Mouse (Mus musculus): ENCODE results near the gene Stx16. TPM values are rescaled to one million over a fixed set of nuclear protein-coding genes. Genes with fewer than 3 reads are reported as not detected.

Stx16 gene
- polyA plus RNA-seq, 1 experiment from 2014 or later, result 8.1 TPM

DNA sequence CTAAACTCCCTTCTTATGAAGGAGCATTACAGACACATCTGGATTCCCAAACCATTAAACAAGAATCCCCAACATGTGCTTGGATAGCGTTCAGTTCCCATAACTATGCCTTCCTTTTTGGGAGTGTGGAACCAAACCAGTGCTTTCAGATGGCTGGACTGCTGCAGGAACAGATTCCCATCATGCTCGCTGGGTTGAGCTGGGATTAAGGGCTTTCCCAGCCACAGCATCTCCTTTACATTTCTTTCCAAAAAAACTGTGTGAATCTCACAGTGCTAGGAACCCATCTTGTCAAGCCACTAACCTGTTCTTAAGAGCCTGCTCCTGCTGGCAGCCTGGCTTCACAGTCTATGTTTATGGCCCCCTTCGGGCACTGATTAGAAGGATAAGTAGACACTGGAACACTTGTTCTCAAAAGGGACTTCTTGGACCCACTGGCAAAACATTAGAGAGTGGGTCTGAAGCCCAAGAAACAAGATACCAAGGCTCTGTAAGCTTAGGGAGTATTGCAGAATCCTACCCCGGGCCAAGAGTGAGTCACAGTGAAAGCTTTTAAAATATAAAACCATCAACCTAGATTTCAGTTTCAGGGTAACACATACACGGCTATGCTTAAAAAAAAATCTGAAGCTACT, 2.8 kb upstream of the Stx16 start:
- Histone ChIP-seq H3K9me3 (ENCODE audit: control insufficient read depth, low read length) (no peaks in the 10 kb centered on the region), H3K4me3 (replicated peaks; ENCODE audit: low read length) (no peak overlapping the region), H3K27me3 (ENCODE audit: control insufficient read depth, insufficient read depth, low read length) (no peaks in the 10 kb centered on the region), H3K4me2 (replicated peaks) (no peak overlapping the region), H3K27ac (no peak overlapping the region; the same call in 1 of the 2 replicates), H3K4me1 (replicated peaks; ENCODE audit: control insufficient read depth, insufficient read depth, low read length) (peaks cover 34% of the 10 kb centered on the region), H3K9ac (no peak overlapping the region), H3K36me3 (replicated peaks; ENCODE audit: control insufficient read depth, insufficient read depth) (no peaks in the 10 kb centered on the region)
- ATAC-seq (ENCODE audit: low FRiP score), result no peak
- 87% methylated on average over 5 of the region's 5 CpGs for WGBS
- no peak for DNase-seq (ENCODE audit: low spot score)

DNA sequence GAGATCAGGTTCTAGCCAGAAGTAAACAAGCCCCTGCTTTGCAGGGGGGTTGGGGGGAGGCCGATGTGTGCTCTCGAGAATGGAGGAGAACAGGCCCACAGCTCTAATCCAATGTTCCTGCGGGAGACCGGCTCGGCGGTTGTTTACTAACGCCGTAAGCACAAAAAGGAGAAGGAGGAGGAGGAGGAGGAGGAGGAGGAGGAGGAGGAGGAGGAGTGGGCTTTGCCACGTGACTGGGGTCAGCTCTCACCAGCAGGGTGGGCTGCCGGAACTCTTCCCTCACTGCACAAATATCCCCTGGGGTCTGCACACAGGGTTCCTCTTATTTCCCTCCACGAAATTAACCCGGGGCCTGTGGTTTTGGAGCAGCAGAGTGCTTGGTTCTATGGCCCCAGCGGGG, 1.5 kb upstream of the Stx16 start:
- Histone ChIP-seq H3K9ac (peak overlapping the region; percentile 81), H3K4me2 (replicated peaks) (peak overlapping the region; percentile 98), H3K9me3 (ENCODE audit: control insufficient read depth, low read length) (no peaks in the 10 kb centered on the region), H3K27me3 (ENCODE audit: control insufficient read depth, insufficient read depth, low read length) (no peaks in the 10 kb centered on the region), H3K36me3 (replicated peaks; ENCODE audit: control insufficient read depth, insufficient read depth) (no peaks in the 10 kb centered on the region), H3K4me1 (replicated peaks; ENCODE audit: control insufficient read depth, insufficient read depth, low read length) (peaks cover 35% of the 10 kb centered on the region), H3K27ac (peak overlapping the region; percentile 88), H3K4me3 (replicated peaks; ENCODE audit: low read length) (peak overlapping the region; percentile 78)
- DNase-seq (ENCODE audit: low spot score) (peak; percentile 42), ATAC-seq (ENCODE audit: low FRiP score) (0 out of 2 replicates have a peak, but pooled peaks have one; percentile 28)
- 3% methylated on average over 11 of the region's 13 CpGs for WGBS

DNA sequence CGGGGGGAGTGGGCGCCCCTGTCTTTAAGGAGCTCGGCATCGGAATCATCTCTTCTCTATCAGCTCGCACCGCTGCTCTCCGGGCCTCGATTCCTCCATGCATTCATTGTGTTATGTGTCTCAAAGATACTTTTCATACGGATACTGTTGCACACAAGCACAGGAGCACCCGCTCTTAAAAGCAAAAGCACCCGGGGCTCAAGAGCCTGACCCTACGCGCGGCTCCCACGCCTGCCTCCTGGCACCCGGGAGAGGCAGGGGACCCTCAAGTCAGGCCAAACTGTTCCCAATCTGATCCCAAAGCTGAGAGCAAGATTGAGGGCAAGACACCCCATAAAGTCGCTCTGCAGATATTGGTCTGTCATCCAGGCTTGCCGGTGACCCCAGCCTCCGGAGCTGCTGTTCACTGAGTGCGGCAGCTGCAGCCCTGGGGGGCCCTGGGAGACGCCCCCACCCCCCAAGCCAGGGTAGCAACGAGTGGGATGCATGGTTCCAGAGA, 987 bp upstream of the Stx16 start:
- H3K27me3 ChIP-seq (ENCODE audit: control insufficient read depth, insufficient read depth, low read length), result no peaks in the 10 kb centered on the region
- H3K4me2 ChIP-seq (replicated peaks), result peak overlapping the region; percentile 98

DNA sequence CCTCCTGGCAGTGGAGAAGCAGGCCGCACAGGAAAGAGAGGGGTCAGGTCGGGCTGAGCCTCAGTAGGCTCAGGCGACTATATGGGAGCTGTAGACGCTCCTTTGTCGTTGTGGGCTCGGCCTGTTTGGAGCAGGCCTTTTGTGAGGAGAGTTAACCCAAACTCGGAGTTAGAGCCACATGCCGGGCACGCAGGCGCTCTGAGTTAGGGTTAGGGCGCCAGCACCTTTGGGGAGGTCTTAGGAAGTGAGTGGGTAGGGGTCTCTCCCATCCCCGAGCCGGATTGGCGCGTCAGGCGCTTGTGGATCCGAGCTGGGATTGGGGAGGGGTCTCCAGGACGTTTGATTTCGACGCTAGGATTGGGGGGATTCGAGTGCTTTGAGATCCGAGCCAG, 321 bp downstream of the Stx16 start:
- peak overlapping the region; percentile 98 for H3K4me2 ChIP-seq (replicated peaks)
- no peaks in the 10 kb centered on the region for H3K27me3 ChIP-seq (ENCODE audit: control insufficient read depth, insufficient read depth, low read length)
- H3K36me3 ChIP-seq (replicated peaks; ENCODE audit: control insufficient read depth, insufficient read depth), result no peaks in the 10 kb centered on the region
- peaks cover 40% of the 10 kb centered on the region for H3K4me1 ChIP-seq (replicated peaks; ENCODE audit: control insufficient read depth, insufficient read depth, low read length)
- WGBS, result 2% methylated on average over 22 of the region's 22 CpGs
- peak overlapping the region; percentile 78 for H3K4me3 ChIP-seq (replicated peaks; ENCODE audit: low read length)
- peak overlapping the region; percentile 88 for H3K27ac ChIP-seq
- H3K9ac ChIP-seq, result peak overlapping the region; percentile 81
- H3K9me3 ChIP-seq (ENCODE audit: control insufficient read depth, low read length), result no peaks in the 10 kb centered on the region
- DNase-seq (ENCODE audit: low spot score), result no peak
- peak; percentile 68 for ATAC-seq (ENCODE audit: low FRiP score)

More for the DNA sequence above, 987 bp upstream of the Stx16 start:
- Histone ChIP-seq H3K9me3 (ENCODE audit: control insufficient read depth, low read length) (no peaks in the 10 kb centered on the region), H3K27ac (peak overlapping the region; percentile 88), H3K9ac (peak overlapping the region; percentile 81), H3K36me3 (replicated peaks; ENCODE audit: control insufficient read depth, insufficient read depth) (no peaks in the 10 kb centered on the region), H3K4me3 (replicated peaks; ENCODE audit: low read length) (peak overlapping the region; percentile 78), H3K4me1 (replicated peaks; ENCODE audit: control insufficient read depth, insufficient read depth, low read length) (peaks cover 35% of the 10 kb centered on the region)
- WGBS, result 2% methylated on average over 22 of the region's 22 CpGs
- ATAC-seq (ENCODE audit: low FRiP score), result 0 out of 2 replicates have a peak, but pooled peaks have one; percentile 4
- DNase-seq (ENCODE audit: low spot score), result peak; percentile 36

DNA sequence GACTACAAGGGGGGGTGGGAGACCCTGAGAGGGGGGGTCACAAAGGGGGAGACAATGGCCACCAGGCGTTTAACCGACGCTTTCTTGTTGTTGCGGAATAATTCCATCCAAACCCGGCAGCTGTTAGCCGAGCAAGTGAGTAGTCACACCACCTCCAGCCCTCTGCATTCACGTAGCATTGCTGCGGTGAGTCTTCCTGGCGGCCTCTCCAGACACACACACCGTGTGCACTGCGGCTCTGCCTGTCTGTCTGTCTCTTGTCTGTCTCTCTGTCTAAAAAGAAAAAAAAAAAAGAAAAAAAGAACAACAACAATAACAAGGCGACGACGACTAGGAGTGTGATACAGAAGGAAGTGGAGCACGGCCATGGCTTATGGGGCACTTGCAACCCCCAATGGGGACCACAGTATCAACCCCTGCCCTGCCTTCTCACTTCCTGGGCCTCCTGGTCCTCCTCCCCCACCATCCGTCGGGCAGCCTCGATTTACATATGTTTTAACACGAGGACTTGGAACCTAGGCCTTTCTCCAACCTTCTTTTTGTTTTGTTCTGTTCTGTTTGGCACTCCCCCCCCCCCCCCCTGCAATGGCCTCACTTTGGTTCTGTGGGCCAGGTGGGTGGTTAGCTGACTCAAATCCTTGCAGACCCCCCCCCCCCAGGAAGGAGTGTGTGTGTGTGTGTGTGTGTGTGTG, 1.0 kb downstream of the Stx16 start:
- DNase-seq (ENCODE audit: low spot score) (no peak), ATAC-seq (ENCODE audit: low FRiP score) (no peak)
- H3K27ac ChIP-seq, result peak overlapping the region; percentile 88
- H3K9me3 ChIP-seq (ENCODE audit: control insufficient read depth, low read length), result no peaks in the 10 kb centered on the region
- no peaks in the 10 kb centered on the region for H3K36me3 ChIP-seq (replicated peaks; ENCODE audit: control insufficient read depth, insufficient read depth)
- H3K4me3 ChIP-seq (replicated peaks; ENCODE audit: low read length), result peak overlapping the region; percentile 78
- WGBS, result under 1% methylated on average over 19 of the region's 19 CpGs
- no peaks in the 10 kb centered on the region for H3K27me3 ChIP-seq (ENCODE audit: control insufficient read depth, insufficient read depth, low read length)
- H3K4me2 ChIP-seq (replicated peaks), result peak overlapping the region; percentile 98
- H3K9ac ChIP-seq, result peak overlapping the region; percentile 81
- peaks cover 40% of the 10 kb centered on the region for H3K4me1 ChIP-seq (replicated peaks; ENCODE audit: control insufficient read depth, insufficient read depth, low read length)

DNA sequence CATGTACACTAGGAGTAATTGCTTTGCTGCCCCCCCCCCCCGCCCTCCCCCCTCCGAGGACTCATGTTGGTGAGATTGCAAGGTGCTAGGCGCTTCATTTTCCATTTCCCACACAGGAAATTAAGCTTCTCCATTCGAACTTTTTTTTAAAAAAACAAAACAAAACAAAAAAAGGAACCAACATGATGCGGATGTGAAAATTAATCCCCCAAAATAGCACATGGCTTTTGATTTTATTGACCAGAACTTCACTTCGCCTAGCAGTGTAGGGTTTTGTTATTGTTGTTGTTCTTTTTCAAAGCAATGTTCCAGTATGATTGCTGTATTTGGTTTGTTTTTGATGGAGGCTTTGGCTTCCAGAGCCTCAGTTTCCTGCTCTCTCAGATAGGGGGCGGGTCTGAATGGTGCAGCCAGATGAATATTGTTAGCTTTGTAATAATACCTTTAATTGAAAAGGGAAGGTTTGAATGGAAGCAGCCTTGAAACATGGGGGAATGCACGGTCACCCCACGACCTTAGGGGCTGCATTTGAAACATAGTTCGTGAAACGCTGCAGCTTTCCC, 1.7 kb downstream of the Stx16 start:
- Histone ChIP-seq H3K9me3 (ENCODE audit: control insufficient read depth, low read length) (no peaks in the 10 kb centered on the region), H3K27me3 (ENCODE audit: control insufficient read depth, insufficient read depth, low read length) (no peaks in the 10 kb centered on the region), H3K4me2 (replicated peaks) (peak overlapping the region; percentile 98), H3K27ac (peak overlapping the region; percentile 88), H3K4me3 (replicated peaks; ENCODE audit: low read length) (peak overlapping the region; percentile 78), H3K36me3 (replicated peaks; ENCODE audit: control insufficient read depth, insufficient read depth) (no peaks in the 10 kb centered on the region), H3K9ac (peak overlapping the region; percentile 81; the same call in 1 of the 2 replicates), H3K4me1 (replicated peaks; ENCODE audit: control insufficient read depth, insufficient read depth, low read length) (peaks cover 40% of the 10 kb centered on the region)
- no peak for DNase-seq (ENCODE audit: low spot score)
- ATAC-seq (ENCODE audit: low FRiP score), result no peak
- 6% methylated on average over 11 of the region's 11 CpGs for WGBS

DNA sequence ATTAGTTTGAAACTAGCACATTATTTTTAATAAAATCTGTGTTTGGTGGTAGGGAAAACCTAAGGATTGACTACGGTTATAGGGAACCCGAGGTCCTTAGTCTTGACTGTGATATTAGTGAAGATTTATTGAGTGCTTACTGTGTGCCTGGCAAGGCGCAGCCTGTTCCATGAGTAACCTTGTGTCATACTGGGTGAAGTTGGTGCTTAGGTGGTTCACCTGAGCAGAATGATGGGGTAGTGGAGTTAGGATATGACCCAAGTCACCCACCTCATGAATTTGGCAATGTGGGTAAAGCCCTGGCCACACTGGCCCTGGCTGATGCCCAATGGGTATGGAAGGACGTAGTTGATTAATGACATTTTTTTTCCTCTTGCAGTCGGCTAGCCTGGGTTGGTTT, 5.7 kb downstream of the Stx16 start:
- no peak overlapping the region for H3K4me3 ChIP-seq (replicated peaks; ENCODE audit: low read length)
- DNase-seq (ENCODE audit: low spot score) (no peak), ATAC-seq (ENCODE audit: low FRiP score) (no peak)
- H3K4me1 ChIP-seq (replicated peaks; ENCODE audit: control insufficient read depth, insufficient read depth, low read length), result peaks cover 21% of the 10 kb centered on the region
- 72% methylated on average over 5 of the region's 5 CpGs for WGBS
- H3K36me3 ChIP-seq (replicated peaks; ENCODE audit: control insufficient read depth, insufficient read depth), result no peaks in the 10 kb centered on the region
- no peak overlapping the region for H3K4me2 ChIP-seq (replicated peaks)
- no peak overlapping the region for H3K9ac ChIP-seq
- no peaks in the 10 kb centered on the region for H3K9me3 ChIP-seq (ENCODE audit: control insufficient read depth, low read length)
- no peaks in the 10 kb centered on the region for H3K27me3 ChIP-seq (ENCODE audit: control insufficient read depth, insufficient read depth, low read length)
- H3K27ac ChIP-seq, result no peak overlapping the region

DNA sequence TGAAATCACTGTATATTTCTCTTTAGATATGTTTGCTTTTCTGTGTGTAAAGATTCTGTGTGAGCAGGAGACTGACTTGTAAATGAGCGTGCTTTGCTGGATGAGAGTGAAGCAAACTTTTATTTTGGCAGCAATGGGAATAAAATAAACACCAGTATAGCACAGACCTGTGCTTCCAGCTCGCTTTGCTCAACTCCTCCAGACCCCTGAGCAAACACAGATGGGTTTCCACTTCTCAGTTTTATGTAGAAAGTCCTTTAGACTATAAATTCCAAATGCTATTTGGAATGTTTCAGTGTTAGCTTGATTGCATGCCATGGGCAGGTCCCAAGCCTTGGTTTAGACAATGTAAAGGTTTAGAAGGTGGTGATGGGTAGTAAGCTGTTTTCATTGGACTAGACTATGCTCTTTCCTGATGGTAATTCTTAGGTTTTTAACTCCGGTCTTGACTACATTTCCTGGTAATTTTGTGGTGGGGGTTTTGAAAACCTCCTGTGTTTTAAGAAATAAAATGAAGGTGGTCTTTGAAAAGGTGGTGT, 6.3 kb downstream of the Stx16 start:
- H3K4me3 ChIP-seq (replicated peaks; ENCODE audit: low read length), result no peak overlapping the region
- H3K4me2 ChIP-seq (replicated peaks), result no peak overlapping the region
- peaks cover 15% of the 10 kb centered on the region for H3K4me1 ChIP-seq (replicated peaks; ENCODE audit: control insufficient read depth, insufficient read depth, low read length)
- ATAC-seq (ENCODE audit: low FRiP score), result no peak
- no peaks in the 10 kb centered on the region for H3K9me3 ChIP-seq (ENCODE audit: control insufficient read depth, low read length)
- no peak overlapping the region for H3K27ac ChIP-seq
- WGBS, result 91% methylated on average over 3 of the region's 3 CpGs
- no peak overlapping the region for H3K9ac ChIP-seq
- H3K27me3 ChIP-seq (ENCODE audit: control insufficient read depth, insufficient read depth, low read length), result no peaks in the 10 kb centered on the region
- no peak for DNase-seq (ENCODE audit: low spot score)
- no peaks in the 10 kb centered on the region for H3K36me3 ChIP-seq (replicated peaks; ENCODE audit: control insufficient read depth, insufficient read depth)

DNA sequence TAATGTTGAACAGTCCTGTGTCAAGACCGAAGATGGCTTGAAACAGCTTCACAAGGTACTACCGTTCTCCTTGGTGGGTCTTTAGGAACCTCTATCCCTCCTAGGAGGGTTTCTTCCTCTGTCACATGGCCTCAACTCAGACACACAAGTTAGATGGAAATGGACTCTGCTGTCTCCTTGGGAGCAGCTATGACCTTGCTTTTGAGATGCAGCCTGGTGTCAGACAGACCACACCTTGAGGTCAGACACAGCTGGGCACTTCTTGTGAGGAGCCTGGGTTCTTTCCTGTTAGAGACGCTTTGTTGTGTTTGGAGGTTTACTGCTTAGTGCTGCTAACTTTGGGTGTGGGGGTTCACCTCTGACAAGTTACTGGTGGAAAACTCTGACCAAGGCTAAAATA, 19.0 kb downstream of the Stx16 start:
- Histone ChIP-seq H3K9me3 (ENCODE audit: control insufficient read depth, low read length) (no peaks in the 10 kb centered on the region), H3K27me3 (ENCODE audit: control insufficient read depth, insufficient read depth, low read length) (no peaks in the 10 kb centered on the region), H3K36me3 (replicated peaks; ENCODE audit: control insufficient read depth, insufficient read depth) (peaks cover 14% of the 10 kb centered on the region), H3K4me1 (replicated peaks; ENCODE audit: control insufficient read depth, insufficient read depth, low read length) (no peaks in the 10 kb centered on the region), H3K4me3 (replicated peaks; ENCODE audit: low read length) (no peak overlapping the region), H3K9ac (no peak overlapping the region), H3K27ac (no peak overlapping the region), H3K4me2 (replicated peaks) (no peak overlapping the region)
- WGBS, result 94% methylated on average over 3 of the region's 3 CpGs
- DNase-seq (ENCODE audit: low spot score) (no peak), ATAC-seq (ENCODE audit: low FRiP score) (no peak)

All from hindbrain, embryonic 14.5 days (tissue).